Mouse (Mus musculus) bone marrow macrophage, adult 2 months (primary cell): Measurements from ENCODE around the gene Cfl1.

ENCODE experiments used
- CTCF ChIP-seq: IDR thresholded peaks from 2 replicates; pipeline ENCODE4 v1.5.1; 2012; ENCODE audit warnings: low read depth, mild to moderate bottlenecking, low read length, moderate library complexity
- POLR2A ChIP-seq: IDR thresholded peaks from 2 replicates; pipeline ENCODE4 v1.6.1; 2012; ENCODE audit warnings: mild to moderate bottlenecking, low read depth, low read length, borderline replicate concordance

DNA sequence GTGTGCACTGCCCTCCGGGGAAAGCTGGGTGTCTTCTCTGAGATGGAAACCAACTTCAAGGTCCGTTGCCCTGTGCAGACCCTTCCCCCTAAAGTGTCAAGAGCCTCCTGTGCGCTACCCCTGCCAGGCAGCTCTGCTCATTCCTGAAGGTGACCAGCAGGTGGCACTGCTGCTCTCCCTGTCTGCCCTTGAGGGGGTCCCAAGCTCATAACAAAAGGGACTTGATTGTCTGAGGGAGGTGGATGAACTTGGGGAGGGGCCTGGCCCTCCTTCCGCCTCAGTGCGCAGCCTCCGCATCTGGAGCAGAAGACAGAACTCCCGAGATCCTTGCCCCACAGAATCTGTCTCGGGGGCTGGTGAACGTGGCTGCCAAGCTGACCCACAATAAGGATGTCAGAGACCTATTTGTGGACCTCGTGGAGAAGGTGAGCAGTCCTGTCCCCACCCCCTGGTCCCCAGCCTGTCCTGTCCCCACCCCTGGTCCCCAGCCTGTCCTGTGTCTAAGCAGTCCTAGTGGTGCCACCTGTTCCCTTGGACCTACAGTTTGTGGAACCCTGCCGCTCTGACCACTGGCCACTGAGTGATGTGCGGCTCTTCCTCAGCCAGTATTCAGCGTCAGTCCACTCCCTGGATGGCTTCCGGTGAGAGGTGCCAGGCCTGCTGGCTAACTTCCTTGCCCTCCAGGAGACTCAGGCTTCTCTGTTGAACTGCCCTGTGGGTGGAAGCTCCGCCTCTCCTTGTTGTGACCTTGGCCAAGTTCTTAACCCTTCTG lies 26.3 kb upstream of the Cfl1 start:
- no peak for TF ChIP-seq POLR2A
- TF ChIP-seq CTCF = peak; percentile 81
